Mouse (Mus musculus) intestine, embryonic 16.5 days (tissue): ENCODE measurements around the gene Gm5935. TPM values are rescaled to one million over a fixed set of nuclear protein-coding genes. Genes with fewer than 3 reads are reported as not detected.
"Not testable (repeated sequence)": the region's sequence is repeated elsewhere in the genome, so short reads cannot be mapped to it uniquely, and the experiment has no call there.

Source experiments
- ATAC-seq: fragments of 200-750 bp; cut with Nextera tagmentation; 2 replicates; pipeline ENCODE4 v1.8.0; 2017; ENCODE audit warnings: moderate TSS enrichment, moderate library complexity
- H3K27ac ChIP-seq: fragments of 300-500 bp; sonication (generic); 2 replicates; pipeline ENCODE4 v1.5.1; 2014; ENCODE audit warnings: mild to moderate bottlenecking, low read length
- H3K27me3 ChIP-seq: fragments of 300-500 bp; sonication (generic); replicated peaks from 2 replicates; pipeline ENCODE4 v1.6.1; 2014; ENCODE audit warnings: low read length, control low read depth, mixed read lengths; ENCODE audit not compliant: control insufficient read depth, insufficient read depth
- H3K36me3 ChIP-seq: fragments of 300-500 bp; sonication (generic); 2 replicates; pipeline ENCODE4 v1.6.1; 2014; ENCODE audit warnings: low read length, control low read depth; ENCODE audit not compliant: control insufficient read depth, insufficient read depth
- H3K4me1 ChIP-seq: fragments of 300-500 bp; sonication (generic); 2 replicates; pipeline ENCODE4 v1.6.1; 2014; ENCODE audit warnings: low read length, control low read depth, mixed read lengths; ENCODE audit not compliant: control insufficient read depth, insufficient read depth
- H3K4me2 ChIP-seq: fragments of 300-500 bp; sonication (generic); 2 replicates; pipeline ENCODE4 v1.6.1; 2014; ENCODE audit warnings: low read depth, low read length, control low read depth
- H3K4me3 ChIP-seq: fragments of 300-500 bp; sonication (generic); 2 replicates; pipeline ENCODE4 v1.5.1; 2014; ENCODE audit warnings: mild to moderate bottlenecking, low read length
- H3K9ac ChIP-seq: fragments of 300-500 bp; sonication (generic); 2 replicates; pipeline ENCODE4 v1.6.1; 2014; ENCODE audit warnings: low read depth, low read length
- H3K9me3 ChIP-seq: fragments of 300-500 bp; sonication (generic); 2 replicates; pipeline ENCODE4 v1.6.1; 2016; ENCODE audit warnings: low read length, control low read depth; ENCODE audit not compliant: control insufficient read depth
- WGBS: fragments of 180-500 bp; shearing (Covaris S2); extraction: QIAGEN DNeasy Blood & Tissue Kit; methylation state at CpG from one replicate; pipeline ENCODE4 v1.1.7; 2014; 5-methylcytosine and 5-hydroxymethylcytosine counted together
- polyA plus RNA-seq: library from polyadenylated mRNA; unstranded; fragments of >200 nt; fragmentation: Nextera tagmentation; extraction: Ambion mirVana; gene quantifications from 2 replicates; pipeline ENCODE4 v1.2.1, GENCODE M21; 2015

Gene Gm5935
- not detected in 2 replicates for polyA plus RNA-seq

- 82% methylated on average over 5 of the region's 5 CpGs for WGBS
- H3K4me1 ChIP-seq, H3K9me3 ChIP-seq, H3K9ac ChIP-seq, H3K27me3 ChIP-seq, H3K4me3 ChIP-seq, H3K27ac ChIP-seq, ATAC-seq, H3K4me2 ChIP-seq, H3K36me3 ChIP-seq: not testable (repeated sequence)
Measured at GRCm38 (mm10) chrX:24775064-24775463, at the start of gene Gm5935. Gene Gm5935 (minus strand): TSS chrX:24775164.

Other genes with a start within 250 kb of the Gm5935 start
- not detected in 2 replicates for gene Gm4297, start 200.3 kb downstream of the Gm5935 start, polyA plus RNA-seq